Mouse (Mus musculus) heart, adult 11 months (tissue): Measurements from ENCODE around the gene Frg2f1.

Experiments
- DNase-seq: peaks from one replicate; pipeline ENCODE4 v3.0.0; 2022

Gene Frg2f1

DNA sequence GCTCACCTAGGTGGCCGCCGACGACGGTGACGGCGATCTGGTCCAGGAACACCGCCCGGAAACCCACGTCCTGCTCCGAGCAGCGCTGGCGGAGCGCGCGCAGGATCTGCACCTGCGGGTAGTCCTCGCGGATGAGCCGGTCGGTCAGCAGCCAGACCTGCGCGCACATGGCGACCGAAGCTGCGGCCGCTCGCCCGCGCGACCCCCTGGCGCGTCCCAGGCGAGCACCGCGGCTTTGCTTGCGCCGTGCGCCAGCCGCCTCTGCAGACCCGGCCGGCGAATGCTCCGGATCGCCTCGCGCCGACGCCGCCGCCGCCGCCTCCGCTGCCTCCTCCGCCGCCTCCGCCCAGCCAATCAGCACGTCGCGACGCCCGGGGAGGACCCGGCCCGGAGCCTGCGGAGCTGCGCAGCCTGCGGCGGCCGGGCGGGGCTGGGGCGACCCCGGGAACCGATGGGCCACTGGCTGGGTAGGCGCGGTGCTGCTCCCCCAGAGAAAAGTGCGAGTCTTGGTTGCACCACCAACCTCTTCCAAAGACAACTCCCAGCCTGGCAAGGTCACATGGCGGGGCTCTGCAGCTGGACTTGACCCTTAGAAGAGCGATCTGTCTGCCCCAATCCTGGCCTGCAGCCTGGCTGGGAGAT, 46.9 kb downstream of the Frg2f1 start, which contains the start of gene Rimkla:
Gene Rimkla (minus strand): TSS at position 338 of the 642 bp plus-strand sequence.
- peak; percentile 97 for DNase-seq

- DNase-seq, result no peak
Measured at GRCm38 (mm10) chr4:119490806-119491205, 48.5 kb downstream of the Frg2f1 start.

DNA sequence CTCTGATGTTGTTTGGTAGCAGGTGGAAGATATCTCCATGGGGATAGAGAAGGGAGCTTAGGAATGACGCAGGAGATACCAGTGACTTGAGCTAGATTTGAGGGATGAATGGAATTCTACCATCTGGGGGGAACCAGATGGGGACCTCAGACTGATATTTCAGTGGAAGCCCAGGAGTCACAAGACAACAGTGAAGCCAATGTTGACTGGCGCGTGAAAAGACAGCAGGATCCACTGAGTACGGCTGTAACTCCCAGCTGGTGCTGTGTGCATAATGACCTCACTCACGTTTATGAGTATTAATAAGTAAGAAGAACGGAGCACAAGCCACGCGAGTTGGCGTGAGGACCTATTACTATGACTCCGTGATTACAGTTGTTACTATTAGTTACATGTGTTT, 49.7 kb downstream of the Frg2f1 start:
- no peak for DNase-seq

DNA sequence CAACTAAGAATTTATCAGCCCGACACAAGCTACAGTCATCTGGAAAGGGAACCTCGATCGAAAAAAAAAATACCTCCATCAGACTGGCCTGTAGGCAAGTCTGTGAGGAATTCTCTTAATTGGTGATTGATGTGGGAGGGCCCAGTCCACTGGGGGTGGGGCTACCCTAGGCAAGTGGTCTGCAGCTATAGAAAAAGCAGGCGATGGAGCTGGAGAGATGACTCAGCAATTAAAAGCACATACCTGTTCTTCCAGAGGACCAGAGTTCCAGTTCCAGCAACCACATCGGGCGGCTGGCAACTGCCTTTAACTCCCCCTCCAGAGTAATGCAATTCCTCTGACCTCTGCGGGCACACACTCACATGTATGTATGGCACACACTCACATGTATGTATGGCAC, 54.4 kb downstream of the Frg2f1 start:
- DNase-seq, result no peak

GRCm38 (mm10) chr4:119483051-119483450, 56.3 kb downstream of the Frg2f1 start:
- peak; percentile 90 for DNase-seq
